Mouse (Mus musculus): ENCODE data around the gene Olfr601. TPM values are rescaled to one million over a fixed set of nuclear protein-coding genes. Genes with fewer than 3 reads are reported as not detected.
"Not testable (repeated sequence)": the region's sequence is repeated elsewhere in the genome, so short reads cannot be mapped to it uniquely, and the experiment has no call there.

The Olfr601 gene
- not detected for total RNA-seq (2021)
- long read RNA-seq, experiment 1, result 0 reads
- long read RNA-seq, experiment 2, result 0 reads

- no peak for DNase-seq
These were observed at the start of gene Olfr601 for GRCm38 (mm10) chr7:103362555-103362954. Gene Olfr601 (minus strand): TSS chr7:103362655.

- DNase-seq, result not testable (repeated sequence)
These were observed 44.1 kb upstream of the Olfr601 start for GRCm38 (mm10) chr7:103406521-103407055.

- DNase-seq, result no peak
These were observed 36.5 kb upstream of the Olfr601 start for GRCm38 (mm10) chr7:103398981-103399380.

GRCm38 (mm10) chr7:103397758-103398157 lies 35.3 kb upstream of the Olfr601 start:
- DNase-seq, result no peak

GRCm38 (mm10) chr7:103386077-103386476 lies 23.6 kb upstream of the Olfr601 start, which contains the start of gene Olfr603:
Gene Olfr603 (minus strand): TSS chr7:103386177.
- DNase-seq, result no peak

- no peak for DNase-seq
These were observed 12.9 kb downstream of the Olfr601 start, which contains the start of gene Olfr600 for GRCm38 (mm10) chr7:103349569-103349968. Gene Olfr600 (minus strand): TSS chr7:103349669.

GRCm38 (mm10) chr7:103335617-103336016 lies 26.8 kb downstream of the Olfr601 start, which contains the start of gene Olfr599:
Gene Olfr599 (plus strand): TSS chr7:103335917.
- no peak for DNase-seq

GRCm38 (mm10) chr7:103323268-103323667 lies 39.2 kb downstream of the Olfr601 start, which contains the start of gene Olfr598:
Gene Olfr598 (plus strand): TSS chr7:103323568.
- no peak for DNase-seq

GRCm38 (mm10) chr7:103316015-103316414 lies 46.4 kb downstream of the Olfr601 start, which contains the start of gene Olfr597:
Gene Olfr597 (plus strand): TSS chr7:103316315.
- not testable (repeated sequence) for DNase-seq

Other genes starting within 250 kb of the Olfr601 start
- not detected for gene Olfr586, start 237.0 kb downstream of the Olfr601 start, total RNA-seq (2021)
- gene Olfr588-ps1, start 221.8 kb downstream of the Olfr601 start, total RNA-seq (2021), result not detected
- not detected for gene Olfr589, start 206.3 kb downstream of the Olfr601 start, total RNA-seq (2021)
- gene Olfr591, start 184.3 kb downstream of the Olfr601 start, total RNA-seq (2021), result not detected
- not detected for gene Olfr592, start 177.9 kb downstream of the Olfr601 start, total RNA-seq (2021)
- gene Olfr593, start 150.8 kb downstream of the Olfr601 start, total RNA-seq (2021), result not detected
- not detected for gene Olfr594, start 145.7 kb downstream of the Olfr601 start, total RNA-seq (2021)
- gene Usp17ld, start 110.2 kb downstream of the Olfr601 start, total RNA-seq (2021), result not detected
- gene Olfr596, start 57.0 kb downstream of the Olfr601 start, total RNA-seq (2021), result not detected
- not detected for gene Olfr597, start 46.3 kb downstream of the Olfr601 start, total RNA-seq (2021)
- gene Olfr598, start 39.1 kb downstream of the Olfr601 start, total RNA-seq (2021), result not detected
- gene Olfr599, start 26.7 kb downstream of the Olfr601 start, total RNA-seq (2021), result not detected
- not detected for gene Olfr600, start 13.0 kb downstream of the Olfr601 start, total RNA-seq (2021)
- not detected for gene Olfr603, start 23.5 kb upstream of the Olfr601 start, total RNA-seq (2021)
- not detected for gene Usp17lc, start 52.4 kb upstream of the Olfr601 start, total RNA-seq (2021)
- gene Olfr605, start 82.8 kb upstream of the Olfr601 start, total RNA-seq (2021), result not detected
- not detected for gene Olfr606, start 86.4 kb upstream of the Olfr601 start, total RNA-seq (2021)
- not detected for gene Olfr607, start 101.5 kb upstream of the Olfr601 start, total RNA-seq (2021)
- not detected for gene Olfr608, start 107.2 kb upstream of the Olfr601 start, total RNA-seq (2021)
- gene Olfr609, start 135.4 kb upstream of the Olfr601 start, total RNA-seq (2021), result not detected
- not detected for gene Olfr610, start 149.5 kb upstream of the Olfr601 start, total RNA-seq (2021)
- not detected for gene Olfr611, start 158.2 kb upstream of the Olfr601 start, total RNA-seq (2021)
- gene Olfr612, start 180.1 kb upstream of the Olfr601 start, total RNA-seq (2021), result not detected
- gene Olfr613, start 185.4 kb upstream of the Olfr601 start, total RNA-seq (2021), result not detected
- not detected for gene Olfr615, start 193.4 kb upstream of the Olfr601 start, total RNA-seq (2021)
- not detected for gene Olfr616, start 206.5 kb upstream of the Olfr601 start, total RNA-seq (2021)
- gene Olfr617, start 210.4 kb upstream of the Olfr601 start, total RNA-seq (2021), result not detected
- gene Olfr618, start 227.4 kb upstream of the Olfr601 start, total RNA-seq (2021), result not detected
- gene Olfr619, start 237.9 kb upstream of the Olfr601 start, total RNA-seq (2021), result not detected
- gene Olfr620, start 249.9 kb upstream of the Olfr601 start, total RNA-seq (2021), result not detected